Mouse (Mus musculus) neural tube, embryonic 12.5 days (tissue): ENCODE results near the gene 4930451I11Rik. TPM values are rescaled to one million over a fixed set of nuclear protein-coding genes. Genes with fewer than 3 reads are reported as not detected.

Experiments
- ATAC-seq: fragments of 200-750 bp; cut with Nextera tagmentation; 2 replicates; pipeline ENCODE4 v1.8.0; 2017; ENCODE audit warnings: low read depth, mild to moderate bottlenecking, moderate TSS enrichment, moderate library complexity; ENCODE audit not compliant: low FRiP score
- H3K27ac ChIP-seq: fragments of 300-500 bp; sonication (generic); 2 replicates; pipeline ENCODE4 v1.5.1; 2016
- H3K27me3 ChIP-seq: fragments of 300-500 bp; sonication (generic); replicated peaks from 2 replicates; pipeline ENCODE4 v1.6.1; 2016; ENCODE audit warnings: mild to moderate bottlenecking
- H3K36me3 ChIP-seq: fragments of 300-500 bp; sonication (generic); 2 replicates; pipeline ENCODE4 v1.6.1; 2016; ENCODE audit warnings: mild to moderate bottlenecking
- H3K4me1 ChIP-seq: fragments of 300-500 bp; sonication (generic); 2 replicates; pipeline ENCODE4 v1.6.1; 2016
- H3K4me2 ChIP-seq: fragments of 300-500 bp; sonication (generic); replicated peaks from 2 replicates; pipeline ENCODE4 v1.6.1; 2016; ENCODE audit warnings: mild to moderate bottlenecking
- H3K4me3 ChIP-seq: fragments of 300-500 bp; sonication (generic); 2 replicates; pipeline ENCODE4 v1.5.1; 2016
- H3K9ac ChIP-seq: fragments of 300-500 bp; sonication (generic); 2 replicates; pipeline ENCODE4 v1.6.1; 2016; ENCODE audit warnings: mild to moderate bottlenecking
- H3K9me3 ChIP-seq: fragments of 300-500 bp; sonication (generic); 2 replicates; pipeline ENCODE4 v1.6.1; 2016; ENCODE audit warnings: mild to moderate bottlenecking
- WGBS: fragments of 180-500 bp; shearing (Covaris S2); methylation state at CpG from one replicate; pipeline ENCODE4 v1.1.7; 2016; 5-methylcytosine and 5-hydroxymethylcytosine counted together
- polyA plus RNA-seq: library from polyadenylated mRNA; unstranded; fragments of >200 nt; fragmentation: Nextera tagmentation; extraction: Ambion mirVana; gene quantifications from 2 replicates; pipeline ENCODE4 v1.2.1, GENCODE M21; 2016

Gene 4930451I11Rik
- polyA plus RNA-seq, 1 experiment from 2014 or later = not detected

- Histone ChIP-seq H3K9me3 (no peaks in the 10 kb centered on the region), H3K27ac (no peak overlapping the region), H3K4me2 (no peak overlapping the region), H3K4me1 (peaks cover 8% of the 10 kb centered on the region), H3K36me3 (peaks cover 78% of the 10 kb centered on the region), H3K4me3 (no peak overlapping the region), H3K9ac (no peak overlapping the region), H3K27me3 (no peaks in the 10 kb centered on the region)
- WGBS = 71% methylated on average over 9 of the region's 9 CpGs
- no peak for ATAC-seq
Measured at GRCm38 (mm10) chr7:126856741-126857420, 25.4 kb upstream of the 4930451I11Rik start.

GRCm38 (mm10) chr7:126855641-126856040 lies 24.2 kb upstream of the 4930451I11Rik start:
- Histone ChIP-seq H3K4me2 (no peak overlapping the region), H3K9ac (no peak overlapping the region), H3K4me3 (no peak overlapping the region), H3K27me3 (peaks cover 1% of the 10 kb centered on the region), H3K9me3 (no peaks in the 10 kb centered on the region), H3K4me1 (no peaks in the 10 kb centered on the region), H3K36me3 (peaks cover 87% of the 10 kb centered on the region), H3K27ac (no peak overlapping the region)
- ATAC-seq = no peak
- WGBS = 87% methylated on average over 3 of the region's 3 CpGs

GRCm38 (mm10) chr7:126853454-126853853 lies 22.0 kb upstream of the 4930451I11Rik start:
- Histone ChIP-seq H3K4me3 (no peak overlapping the region), H3K36me3 (peaks cover 73% of the 10 kb centered on the region), H3K4me2 (no peak overlapping the region), H3K9ac (no peak overlapping the region), H3K9me3 (no peaks in the 10 kb centered on the region), H3K27ac (no peak overlapping the region), H3K4me1 (peaks cover 5% of the 10 kb centered on the region), H3K27me3 (peaks cover 22% of the 10 kb centered on the region)
- ATAC-seq = no peak
- whole genome bisulfite sequencing = 86% methylated on average over 5 of the region's 5 CpGs

- no peak overlapping the region for H3K27ac ChIP-seq
- H3K4me3 ChIP-seq = no peak overlapping the region
Measured at GRCm38 (mm10) chr7:126851192-126851591, 19.8 kb upstream of the 4930451I11Rik start.

GRCm38 (mm10) chr7:126850161-126850560 lies 18.7 kb upstream of the 4930451I11Rik start:
- Histone ChIP-seq H3K27ac (no peak overlapping the region), H3K27me3 (peaks cover 37% of the 10 kb centered on the region), H3K36me3 (peaks cover 41% of the 10 kb centered on the region), H3K9me3 (no peaks in the 10 kb centered on the region), H3K4me1 (peaks cover 21% of the 10 kb centered on the region), H3K4me3 (no peak overlapping the region), H3K4me2 (no peak overlapping the region), H3K9ac (no peak overlapping the region)
- no peak for ATAC-seq
- WGBS = 92% methylated on average over 6 of the region's 6 CpGs

More at GRCm38 (mm10) chr7:126851192-126851591, 19.8 kb upstream of the 4930451I11Rik start:
- ATAC-seq = no peak
- Histone ChIP-seq H3K9ac (no peak overlapping the region), H3K36me3 (peaks cover 51% of the 10 kb centered on the region), H3K4me2 (no peak overlapping the region), H3K27me3 (peaks cover 37% of the 10 kb centered on the region), H3K4me1 (peaks cover 21% of the 10 kb centered on the region), H3K9me3 (no peaks in the 10 kb centered on the region)
- WGBS = 46% methylated on average over 12 of the region's 12 CpGs

- H3K27ac ChIP-seq = no peak overlapping the region
- peaks cover 28% of the 10 kb centered on the region for H3K36me3 ChIP-seq
- peaks cover 37% of the 10 kb centered on the region for H3K27me3 ChIP-seq
- no peaks in the 10 kb centered on the region for H3K9me3 ChIP-seq
- no peak for ATAC-seq
- H3K9ac ChIP-seq = peak overlapping the region; percentile 75
- H3K4me3 ChIP-seq = peak overlapping the region; percentile 54
- WGBS = 22% methylated on average over 10 of the region's 10 CpGs
- peak overlapping the region; percentile 99 for H3K4me2 ChIP-seq
- H3K4me1 ChIP-seq = peaks cover 21% of the 10 kb centered on the region
Measured at GRCm38 (mm10) chr7:126848794-126849193, 17.4 kb upstream of the 4930451I11Rik start.

- Histone ChIP-seq H3K4me3 (peak overlapping the region; percentile 54), H3K27ac (no peak overlapping the region), H3K9me3 (no peaks in the 10 kb centered on the region), H3K27me3 (peaks cover 40% of the 10 kb centered on the region), H3K4me1 (peaks cover 21% of the 10 kb centered on the region), H3K9ac (peak overlapping the region; percentile 75), H3K36me3 (peaks cover 17% of the 10 kb centered on the region), H3K4me2 (peak overlapping the region; percentile 99)
- ATAC-seq = peak; percentile 51
- WGBS = 1% methylated on average over 72 of the region's 74 CpGs
Measured at GRCm38 (mm10) chr7:126847421-126848398, 16.3 kb upstream of the 4930451I11Rik start.

GRCm38 (mm10) chr7:126847116-126847420 lies 15.6 kb upstream of the 4930451I11Rik start, which contains the start of gene Doc2a:
TSS of gene Doc2a (plus strand) at chr7:126847416.
- Histone ChIP-seq H3K4me3 (peak within 1 kb of the TSS; percentile 54), H3K4me1 (peaks cover 21% of the 10 kb centered on the region), H3K27me3 (peaks cover 40% of the 10 kb centered on the region), H3K4me2 (peak within 1 kb of the TSS; percentile 99), H3K27ac (no peak within 1 kb of the TSS), H3K9me3 (no peaks in the 10 kb centered on the region), H3K36me3 (peaks cover 10% of the 10 kb centered on the region), H3K9ac (peak within 1 kb of the TSS; percentile 75)
- no peak for ATAC-seq
- WGBS = 26% methylated on average over 4 of the region's 4 CpGs

- peaks cover 38% of the 10 kb centered on the region for H3K27me3 ChIP-seq
- H3K4me3 ChIP-seq = no peak overlapping the region
- H3K9me3 ChIP-seq = no peaks in the 10 kb centered on the region
- H3K4me2 ChIP-seq = no peak overlapping the region
- WGBS = 44% methylated on average over 2 of the region's 2 CpGs
- H3K9ac ChIP-seq = no peak overlapping the region
- H3K4me1 ChIP-seq = peaks cover 21% of the 10 kb centered on the region
- H3K27ac ChIP-seq = no peak overlapping the region
- no peaks in the 10 kb centered on the region for H3K36me3 ChIP-seq
- no peak for ATAC-seq
Measured at GRCm38 (mm10) chr7:126845516-126845915, 14.1 kb upstream of the 4930451I11Rik start.

GRCm38 (mm10) chr7:126843276-126843675 lies 11.8 kb upstream of the 4930451I11Rik start:
- Histone ChIP-seq H3K4me3 (no peak overlapping the region), H3K4me1 (peaks cover 14% of the 10 kb centered on the region), H3K4me2 (no peak overlapping the region), H3K27me3 (peaks cover 17% of the 10 kb centered on the region), H3K36me3 (no peaks in the 10 kb centered on the region), H3K27ac (no peak overlapping the region), H3K9ac (no peak overlapping the region), H3K9me3 (no peaks in the 10 kb centered on the region)
- WGBS = 84% methylated on average over 9 of the region's 9 CpGs
- no peak for ATAC-seq

GRCm38 (mm10) chr7:126833294-126833693 lies 1.9 kb upstream of the 4930451I11Rik start:
- Histone ChIP-seq H3K27ac (no peak overlapping the region), H3K9ac (no peak overlapping the region), H3K9me3 (no peaks in the 10 kb centered on the region), H3K27me3 (0 out of 2 replicates have a peak, but pooled peaks cover 7% of the 10 kb centered on the region), H3K4me2 (no peak overlapping the region), H3K4me3 (no peak overlapping the region), H3K36me3 (peaks cover 7% of the 10 kb centered on the region; the same call in 1 of the 2 replicates), H3K4me1 (peaks cover 12% of the 10 kb centered on the region)
- 96% methylated on average over 1 of the region's 1 CpGs for WGBS
- no peak for ATAC-seq

GRCm38 (mm10) chr7:126832036-126832598 lies 678 bp upstream of the 4930451I11Rik start:
- WGBS = under 1% methylated on average over 21 of the region's 21 CpGs
- H3K4me3 ChIP-seq = peak overlapping the region; percentile 13; the same call in 1 of the 2 replicates
- peaks cover 7% of the 10 kb centered on the region; the same call in 1 of the 2 replicates for H3K36me3 ChIP-seq
- no peaks in the 10 kb centered on the region for H3K9me3 ChIP-seq
- H3K9ac ChIP-seq = no peak overlapping the region
- H3K27me3 ChIP-seq = 0 out of 2 replicates have a peak, but pooled peaks cover 7% of the 10 kb centered on the region
- peaks cover 12% of the 10 kb centered on the region for H3K4me1 ChIP-seq
- H3K27ac ChIP-seq = no peak overlapping the region
- peak overlapping the region; percentile 60 for H3K4me2 ChIP-seq
- peak; percentile 76 for ATAC-seq
